Mouse (Mus musculus) myocyte (in vitro differentiated cells): Measurements from ENCODE around the gene Macrod1.

Source experiments
- CEBPB ChIP-seq: IDR thresholded peaks from 2 replicates; pipeline ENCODE4 v1.6.1; 2011; ENCODE audit warnings: mild to moderate bottlenecking, moderate library complexity; ENCODE audit not compliant: poor library complexity, insufficient read depth, severe bottlenecking
- E2F4 ChIP-seq: IDR thresholded peaks from one replicate; pipeline ENCODE4 v1.6.1; 2011; ENCODE audit warnings: mild to moderate bottlenecking, control low read depth, moderate library complexity; ENCODE audit not compliant: insufficient read depth
- MAX ChIP-seq: IDR thresholded peaks from one replicate; pipeline ENCODE4 v1.6.1; 2011; ENCODE audit warnings: low read depth, mild to moderate bottlenecking, control low read depth
- MYOD1 ChIP-seq, 3 experiments: IDR thresholded peaks; one replicate each; pipeline ENCODE4 v1.6.1; 2011; ENCODE audit warnings: control low read depth in 2 of 3, low read depth in 2 of 3, mild to moderate bottlenecking in 2 of 3, moderate library complexity in 1 of 3; ENCODE audit not compliant: insufficient read length in 2 of 3, control insufficient read depth in 1 of 3
- MYOG ChIP-seq, 3 experiments: IDR thresholded peaks; one replicate each; pipeline ENCODE4 v1.6.1; 2011; ENCODE audit warnings: control low read depth in 2 of 3, low read depth in 2 of 3, mild to moderate bottlenecking in 2 of 3; ENCODE audit not compliant: insufficient read length in 2 of 3, control insufficient read depth in 1 of 3, insufficient read depth in 1 of 3
- POLR2A ChIP-seq: IDR thresholded peaks from one replicate; pipeline ENCODE4 v1.6.1; 2011; ENCODE audit warnings: low read depth, mild to moderate bottlenecking, control low read depth, moderate library complexity; ENCODE audit not compliant: insufficient read length
- POLR2AphosphoS2 ChIP-seq: IDR thresholded peaks from one replicate; pipeline ENCODE4 v1.6.1; 2011; ENCODE audit warnings: low read depth, control low read depth; ENCODE audit not compliant: insufficient read length
- TCF3 ChIP-seq: IDR thresholded peaks from one replicate; pipeline ENCODE4 v1.6.1; 2011; ENCODE audit warnings: low read depth, control low read depth; ENCODE audit not compliant: insufficient read length
- USF1 ChIP-seq: IDR thresholded peaks from one replicate; pipeline ENCODE4 v1.6.1; 2011; ENCODE audit warnings: low read depth, mild to moderate bottlenecking, control low read depth, moderate library complexity

DNA sequence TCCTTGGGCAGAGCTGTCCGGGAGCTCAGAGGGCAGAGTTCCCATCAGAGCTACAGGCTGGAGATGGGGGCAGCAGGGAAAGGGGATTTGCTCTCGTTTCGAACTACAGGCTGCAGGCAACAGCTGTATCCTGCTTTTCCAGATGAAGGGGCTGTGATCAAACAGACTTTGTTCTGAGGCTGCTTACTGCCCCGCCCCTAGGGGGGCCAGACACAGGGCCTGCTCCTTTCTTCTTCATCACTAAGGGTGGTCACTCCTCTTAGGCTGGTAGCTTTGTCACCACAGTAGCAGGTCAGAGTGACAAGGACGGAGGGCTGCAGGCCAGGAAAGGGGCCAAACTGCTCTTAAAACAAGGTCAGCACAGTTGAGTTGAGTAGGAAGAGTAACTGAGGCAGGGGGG is 53.5 kb downstream of the Macrod1 start:
- TF ChIP-seq MYOG (IDR thresholded peaks at IDR 0.05; ENCODE audit: control insufficient read depth in 1 of 3, insufficient read depth in 1 of 3, insufficient read length in 2 of 3, low read depth in 2 of 3), result no peak
- TF ChIP-seq POLR2A, result no peak
- no peak for TF ChIP-seq USF1
- no peak for TF ChIP-seq MYOD1 (IDR thresholded peaks at IDR 0.05; ENCODE audit: control insufficient read depth in 1 of 3, insufficient read length in 2 of 3, low read depth in 2 of 3)
- no peak for TF ChIP-seq TCF3
- no peak for TF ChIP-seq CEBPB
- TF ChIP-seq POLR2AphosphoS2, result no peak
- no peak for TF ChIP-seq MAX
- no peak for TF ChIP-seq E2F4
